Mouse (Mus musculus) ES-E14 (cell line): ENCODE data around the gene Eya2. TPM values are rescaled to one million over a fixed set of nuclear protein-coding genes. Genes with fewer than 3 reads are reported as not detected.
A peak's percentile ranks its signal among the peaks of the same experiment; 100 is the strongest.

Source experiments
- DNase-seq: peaks from one replicate; pipeline ENCODE4 v3.0.0-alpha.2; 2013; ENCODE audit warnings: low read depth, low spot score
- H3K27ac ChIP-seq: 2 replicates; pipeline ENCODE4 v1.5.1; 2012; ENCODE audit warnings: low read depth, mild to moderate bottlenecking, low read length, moderate library complexity, mixed read lengths; ENCODE audit not compliant: poor library complexity, insufficient read depth, severe bottlenecking
- H3K36me3 ChIP-seq: 2 replicates; pipeline ENCODE4 v1.6.1; 2012; ENCODE audit warnings: mild to moderate bottlenecking, low read length, moderate library complexity, mixed read lengths; ENCODE audit not compliant: control insufficient read depth, poor library complexity, insufficient read depth, severe bottlenecking
- H3K4me1 ChIP-seq, 2 experiments: fragments of 150-350 bp in 1 of 2; sonication (generic) in 1 of 2; 2 replicates each; pipeline ENCODE4 v1.6.1; 2012; ENCODE audit warnings: low read length in 2 of 2, mild to moderate bottlenecking in 1 of 2, mixed read lengths in 1 of 2; ENCODE audit not compliant: control insufficient read depth in 2 of 2, insufficient read depth in 2 of 2, poor library complexity in 1 of 2
- H3K4me3 ChIP-seq, 2 experiments: fragments of 150-350 bp in 1 of 2; sonication (generic) in 1 of 2; 2 replicates each; pipeline ENCODE4 v1.5.1; 2012; ENCODE audit warnings: low read length in 2 of 2, low read depth in 1 of 2, mild to moderate bottlenecking in 1 of 2, mixed read lengths in 1 of 2; ENCODE audit not compliant: insufficient read depth in 1 of 2, poor library complexity in 1 of 2, severe bottlenecking in 1 of 2
- H3K9ac ChIP-seq: 2 replicates; pipeline ENCODE4 v1.6.1; 2012; ENCODE audit warnings: low read depth, mild to moderate bottlenecking, low read length, mixed read lengths; ENCODE audit not compliant: poor library complexity, insufficient read depth, severe bottlenecking
- H3K9me3 ChIP-seq: fragments of 150-350 bp; sonication (generic); 2 replicates; pipeline ENCODE4 v1.6.1; 2012; ENCODE audit warnings: low read depth, mild to moderate bottlenecking, low read length; ENCODE audit not compliant: control insufficient read depth, insufficient read depth
- CHD2 ChIP-seq: IDR thresholded peaks from 2 replicates; pipeline ENCODE4 v1.6.1; 2014; ENCODE audit warnings: mild to moderate bottlenecking, low read depth, low read length, inconsistent platforms
- HCFC1 ChIP-seq: IDR thresholded peaks from 2 replicates; pipeline ENCODE4 v1.6.1; 2012; ENCODE audit warnings: low read length, inconsistent platforms, borderline replicate concordance; ENCODE audit not compliant: insufficient read depth
- MAFK ChIP-seq: IDR thresholded peaks from 2 replicates; pipeline ENCODE4 v1.6.1; 2014; ENCODE audit warnings: mild to moderate bottlenecking, low read depth, low read length, inconsistent platforms; ENCODE audit not compliant: insufficient read depth
- ZC3H11A ChIP-seq: IDR thresholded peaks from 2 replicates; pipeline ENCODE4 v1.6.1; 2012; ENCODE audit warnings: low read depth, mild to moderate bottlenecking, inconsistent platforms, low read length, borderline replicate concordance
- ZNF384 ChIP-seq: IDR thresholded peaks from 2 replicates; pipeline ENCODE4 v1.6.1; 2012; ENCODE audit warnings: low read depth, low read length, inconsistent platforms
- in situ Hi-C, 2 experiments: fragments of 600-800 bp; cut with MboI; formaldehyde crosslinking; loops; one replicate each; pipeline ENCODE4 v1.15.1; 2025; ENCODE audit warnings: low sequenced_read_pairs in 2 of 2, inconsistent platforms in 1 of 2; ENCODE audit not compliant: unreplicated experiment in 2 of 2
- total RNA-seq: library from RNA; depleted of rRNA; stranded (reverse); fragments of 300-350 nt; gene quantifications from 2 replicates; pipeline ENCODE4 v1.2.3, GENCODE M21; 2012

Eya2 gene
- total RNA-seq, 1 experiment: 0.40 TPM

- peaks cover 0 to 7% of the 10 kb centered on the region in 2 experiments; a peak in 2 of 4 replicates for H3K4me1 ChIP-seq
- no peak overlapping the region for H3K4me3 ChIP-seq
- H3K27ac ChIP-seq: no peak overlapping the region
- in situ Hi-C loops: no loop called here
- no peak overlapping the region for H3K9ac ChIP-seq
- TF ChIP-seq MAFK: no peak
- no peak for TF ChIP-seq CHD2
- no peaks in the 10 kb centered on the region for H3K9me3 ChIP-seq
- H3K36me3 ChIP-seq: no peaks in the 10 kb centered on the region
- no peak for DNase-seq
These were observed 57.4 kb downstream of the Eya2 start for GRCm38 (mm10) chr2:165652281-165652680.

- H3K9ac ChIP-seq: no peak overlapping the region
- H3K4me1 ChIP-seq: peaks cover 0 to 7% of the 10 kb centered on the region in 2 experiments; a peak in 2 of 4 replicates
- TF ChIP-seq HCFC1: no peak
- TF ChIP-seq ZNF384: no peak
- no peak for TF ChIP-seq ZC3H11A
- no peak for TF ChIP-seq CHD2
- TF ChIP-seq MAFK: no peak
- no peaks in the 10 kb centered on the region for H3K36me3 ChIP-seq
- H3K9me3 ChIP-seq: no peaks in the 10 kb centered on the region
- no peak overlapping the region for H3K27ac ChIP-seq
- in situ Hi-C loops: no loop called here
- H3K4me3 ChIP-seq: peak overlapping the region; percentile 7 to 11; a peak in 2 of 4 replicates
- DNase-seq: peak; percentile 19
These were observed 58.4 kb downstream of the Eya2 start for GRCm38 (mm10) chr2:165653001-165653921.

- Histone ChIP-seq H3K4me1 (peaks cover 0 to 5% of the 10 kb centered on the region in 2 experiments; a peak in 2 of 4 replicates), H3K36me3 (no peaks in the 10 kb centered on the region), H3K4me3 (no peak overlapping the region), H3K9ac (no peak overlapping the region), H3K27ac (no peak overlapping the region), H3K9me3 (no peaks in the 10 kb centered on the region)
- DNase-seq: no peak
- TF ChIP-seq ZNF384: no peak
- TF ChIP-seq ZC3H11A: no peak
- no peak for TF ChIP-seq HCFC1
- no peak for TF ChIP-seq MAFK
- in situ Hi-C loops: no loop called here
These were observed 59.3 kb downstream of the Eya2 start for GRCm38 (mm10) chr2:165654151-165654550.

- no peaks in the 10 kb centered on the region for H3K36me3 ChIP-seq
- peaks cover 0 to 4% of the 10 kb centered on the region in 2 experiments; a peak in 1 of 4 replicates for H3K4me1 ChIP-seq
- no peak for DNase-seq
- H3K27ac ChIP-seq: no peak overlapping the region
- no peak for TF ChIP-seq ZC3H11A
- TF ChIP-seq MAFK: no peak
- TF ChIP-seq ZNF384: no peak
- no peak for TF ChIP-seq CHD2
- TF ChIP-seq HCFC1: no peak
- H3K9ac ChIP-seq: no peak overlapping the region
- in situ Hi-C loops: no loop called here
- H3K9me3 ChIP-seq: no peaks in the 10 kb centered on the region
- no peak overlapping the region for H3K4me3 ChIP-seq
These were observed 60.1 kb downstream of the Eya2 start for GRCm38 (mm10) chr2:165654696-165655491.
